Mouse (Mus musculus) adrenal gland, postnatal 36 days (tissue): ENCODE results near the gene Robo1. TPM values are rescaled to one million over a fixed set of nuclear protein-coding genes. Genes with fewer than 3 reads are reported as not detected.
A peak's percentile ranks its signal among the peaks of the same experiment; 100 is the strongest.

ENCODE experiments used
- DNase-seq, 2 experiments: peaks; one replicate each; pipeline ENCODE4 v3.0.0; 2021; ENCODE audit warnings: mixed read lengths in 1 of 2
- total RNA-seq, 2 experiments: library from RNA; stranded (reverse); gene quantifications; 2 replicates each; pipeline ENCODE4 v1.2.3; 2021

Gene Robo1
- total RNA-seq, 2 experiments from 2014 or later, result 144 to 167 TPM

- peak; percentile 30 to 56 for DNase-seq
Measured at GRCm38 (mm10) chr16:72737154-72737553, 429.0 kb downstream of the Robo1 start.

DNA sequence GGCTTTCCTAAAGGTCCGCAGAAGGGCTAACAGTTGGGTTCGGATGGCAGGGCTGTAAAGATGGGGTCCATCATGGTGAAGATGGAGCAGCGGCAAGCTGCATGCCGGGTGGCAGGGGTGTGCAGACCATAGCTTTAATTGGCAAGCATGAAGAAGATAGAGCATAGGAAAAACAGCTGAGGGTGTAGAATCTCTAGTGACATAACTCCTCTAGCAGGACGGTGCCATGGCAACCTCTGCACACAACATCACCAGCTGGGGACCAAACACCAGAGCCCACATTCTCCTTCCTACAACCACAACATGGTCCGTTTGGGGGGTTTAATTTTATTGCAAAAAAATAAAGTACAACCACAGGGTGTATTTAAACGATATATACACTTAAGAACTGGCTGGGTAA lies 432.1 kb downstream of the Robo1 start:
- DNase-seq, result no peak

- DNase-seq, result no peak
Measured at GRCm38 (mm10) chr16:72747696-72748095, 439.6 kb downstream of the Robo1 start.

DNA sequence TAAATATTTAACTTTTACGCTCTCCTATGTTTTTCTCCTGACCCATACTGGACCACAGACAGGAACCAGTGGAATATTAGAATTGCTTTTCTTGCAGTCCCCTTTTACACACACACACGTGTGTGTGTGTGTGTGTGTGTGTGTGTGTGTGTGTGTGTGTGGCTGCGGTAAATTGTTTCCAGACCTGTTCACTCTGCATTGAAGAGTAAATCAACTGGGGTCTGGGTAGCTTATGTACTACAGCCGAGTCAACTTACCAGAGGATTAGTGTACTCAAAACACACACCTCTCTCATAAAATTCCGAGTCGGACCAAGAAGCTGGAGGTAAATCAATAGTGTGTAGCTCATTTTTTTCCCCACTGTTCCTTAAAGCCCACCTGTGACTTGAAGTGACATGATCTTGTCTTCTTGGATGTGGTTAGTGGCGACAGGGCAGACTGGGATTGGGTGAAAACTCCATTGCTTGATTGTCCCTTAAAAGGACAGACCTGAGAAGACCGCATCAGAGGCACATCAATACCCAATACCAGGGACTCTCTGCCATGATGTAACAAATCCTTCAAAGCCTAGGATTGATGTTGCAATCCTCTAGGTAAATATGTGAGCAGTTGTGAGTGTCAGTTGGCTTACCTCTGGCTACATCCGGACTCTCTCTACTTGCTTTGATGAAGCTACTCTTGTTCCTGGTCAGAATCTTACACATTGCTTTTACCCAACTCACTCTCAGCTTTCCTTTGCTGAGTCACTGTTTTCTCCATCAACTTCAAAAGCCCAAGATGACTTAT lies 457.2 kb downstream of the Robo1 start:
- no peak for DNase-seq

DNA sequence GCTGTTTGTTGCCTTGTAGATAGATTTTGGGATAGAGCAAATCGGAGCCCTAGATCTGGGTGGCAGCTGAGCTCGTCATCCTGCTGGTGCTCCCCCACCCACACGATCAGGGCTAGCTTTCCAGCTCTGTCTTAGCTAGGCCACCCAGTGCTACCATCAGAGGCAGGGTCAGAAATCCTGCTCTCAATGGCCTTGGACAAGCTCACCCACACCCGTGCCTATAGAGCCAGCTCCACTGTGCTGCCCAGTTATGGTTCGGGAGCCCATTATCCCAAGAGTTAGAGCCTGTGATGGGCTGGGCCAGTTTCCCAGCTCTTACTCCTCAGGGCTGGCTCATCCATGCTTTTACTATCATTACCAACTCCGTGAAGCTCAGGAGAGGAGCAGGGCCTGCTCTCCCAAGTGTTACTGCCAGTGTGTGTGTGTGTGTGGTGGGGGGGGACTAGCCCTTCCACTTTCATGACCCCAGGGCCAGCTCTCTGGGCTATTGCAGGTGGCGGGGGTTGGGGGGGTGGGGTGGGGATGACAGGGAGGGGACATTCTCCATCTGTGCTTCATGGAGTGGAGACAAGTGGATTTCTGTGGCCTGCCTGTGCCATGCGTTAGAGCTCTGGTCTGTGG lies 461.2 kb downstream of the Robo1 start:
- DNase-seq, result no peak

GRCm38 (mm10) chr16:72772348-72772747 lies 464.2 kb downstream of the Robo1 start:
- DNase-seq, result no peak

DNA sequence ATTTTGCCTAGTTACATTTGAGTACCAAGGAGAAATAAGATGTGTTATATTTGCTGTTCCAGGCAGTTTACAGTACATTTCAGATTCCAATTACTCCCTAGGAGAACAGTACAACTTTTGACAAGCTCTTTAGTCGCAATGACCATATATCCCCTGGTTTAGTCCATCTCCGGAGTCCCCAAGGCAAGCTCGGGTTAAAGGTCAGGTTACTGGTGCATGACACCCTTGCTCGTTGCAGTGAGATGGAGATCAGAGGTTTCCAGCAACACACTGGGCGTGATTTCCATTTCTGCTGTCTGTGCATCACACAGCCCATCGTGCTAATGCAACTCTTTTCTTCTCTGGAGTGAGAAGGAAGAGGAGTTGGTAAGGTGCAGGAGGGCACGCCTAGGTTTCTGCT lies 464.9 kb downstream of the Robo1 start:
- DNase-seq, result no peak

GRCm38 (mm10) chr16:72778520-72778919 lies 470.4 kb downstream of the Robo1 start:
- no peak for DNase-seq

DNA sequence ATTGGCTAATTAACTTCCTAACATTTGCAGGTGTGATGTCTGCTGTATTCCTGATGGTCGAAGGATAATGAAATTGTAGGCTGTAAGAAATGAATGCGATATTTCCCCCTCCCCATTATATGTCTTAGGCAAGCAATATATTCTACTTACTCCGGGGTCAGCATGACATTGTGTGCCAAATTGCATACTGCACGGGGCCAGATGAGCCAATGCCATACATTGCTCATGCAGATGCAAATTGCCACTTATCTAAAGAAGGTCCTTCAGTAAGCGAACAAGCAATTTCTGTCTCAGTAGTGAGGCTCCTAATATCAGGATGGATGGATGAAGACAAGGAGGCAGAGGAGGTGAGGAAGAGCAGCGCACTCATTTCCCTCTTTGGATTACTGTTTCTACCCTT lies 474.1 kb downstream of the Robo1 start:
- no peak for DNase-seq

GRCm38 (mm10) chr16:72786079-72786478 lies 478.0 kb downstream of the Robo1 start:
- DNase-seq, result no peak

- DNase-seq, result no peak
Measured at GRCm38 (mm10) chr16:72786636-72787035, 478.5 kb downstream of the Robo1 start.

- no peak for DNase-seq
Measured at GRCm38 (mm10) chr16:72788017-72788416, 479.9 kb downstream of the Robo1 start.

GRCm38 (mm10) chr16:72791181-72791705 lies 483.1 kb downstream of the Robo1 start:
- no peak for DNase-seq

DNA sequence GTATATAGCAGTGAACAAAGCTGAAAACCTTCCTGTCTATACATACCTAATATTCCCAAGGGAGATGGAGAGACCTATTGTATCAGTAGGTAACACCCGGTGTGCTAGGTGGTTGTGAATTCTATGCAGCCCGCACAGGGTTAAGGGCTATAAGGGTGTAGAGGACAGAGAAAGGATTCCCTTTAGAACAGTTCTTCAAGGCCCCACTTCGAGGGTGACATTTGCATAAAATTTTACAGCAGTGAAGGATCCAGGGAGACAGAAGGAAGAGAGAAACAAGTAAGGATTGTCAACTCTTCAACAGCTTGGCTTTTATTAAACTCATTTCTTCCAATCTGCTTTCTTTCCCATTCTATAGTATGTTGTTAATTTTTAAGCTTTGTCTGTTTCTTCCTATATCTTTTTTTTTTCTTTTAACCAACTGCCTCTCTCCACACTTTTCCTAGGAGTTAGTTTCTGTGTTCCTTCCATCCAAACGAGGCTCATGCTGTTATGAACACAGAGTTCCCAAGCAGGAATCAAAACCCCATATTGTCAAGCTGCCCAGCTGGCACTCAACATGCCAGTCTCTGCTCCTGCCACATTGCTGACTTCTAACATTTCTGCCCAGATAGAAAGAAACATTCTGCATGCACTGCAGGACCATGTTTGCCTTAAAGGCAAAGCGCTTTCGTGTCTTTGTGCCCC lies 486.7 kb downstream of the Robo1 start:
- no peak for DNase-seq

- no peak for DNase-seq
Measured at GRCm38 (mm10) chr16:72795379-72795712, 487.2 kb downstream of the Robo1 start.

DNA sequence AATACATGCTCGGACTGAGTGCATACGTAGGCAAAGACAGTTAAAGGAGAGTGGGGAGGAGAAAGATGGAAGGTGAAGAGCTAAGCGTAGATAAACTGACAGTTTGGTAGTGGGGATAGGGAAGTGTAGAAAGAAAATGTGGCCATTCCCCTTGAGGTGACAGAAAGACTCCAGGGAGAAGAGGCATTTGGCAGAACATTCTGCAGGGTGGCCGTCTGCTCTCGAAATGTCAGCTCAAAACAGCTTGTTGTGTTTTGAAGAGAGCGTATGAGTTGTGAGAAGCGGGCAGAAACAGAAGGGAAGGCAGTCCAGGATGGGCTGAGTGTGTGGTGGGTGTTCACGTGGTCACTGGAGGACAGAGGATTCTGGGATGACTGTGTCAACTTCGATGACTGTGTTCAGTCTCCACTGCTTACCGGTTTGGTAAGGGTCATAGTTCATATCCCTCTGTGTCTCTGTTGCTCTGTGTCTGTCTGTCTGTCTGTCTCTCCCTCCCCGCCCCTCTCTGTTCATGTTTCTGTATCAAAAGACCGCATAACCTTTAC lies 490.4 kb downstream of the Robo1 start:
- DNase-seq, result no peak

DNA sequence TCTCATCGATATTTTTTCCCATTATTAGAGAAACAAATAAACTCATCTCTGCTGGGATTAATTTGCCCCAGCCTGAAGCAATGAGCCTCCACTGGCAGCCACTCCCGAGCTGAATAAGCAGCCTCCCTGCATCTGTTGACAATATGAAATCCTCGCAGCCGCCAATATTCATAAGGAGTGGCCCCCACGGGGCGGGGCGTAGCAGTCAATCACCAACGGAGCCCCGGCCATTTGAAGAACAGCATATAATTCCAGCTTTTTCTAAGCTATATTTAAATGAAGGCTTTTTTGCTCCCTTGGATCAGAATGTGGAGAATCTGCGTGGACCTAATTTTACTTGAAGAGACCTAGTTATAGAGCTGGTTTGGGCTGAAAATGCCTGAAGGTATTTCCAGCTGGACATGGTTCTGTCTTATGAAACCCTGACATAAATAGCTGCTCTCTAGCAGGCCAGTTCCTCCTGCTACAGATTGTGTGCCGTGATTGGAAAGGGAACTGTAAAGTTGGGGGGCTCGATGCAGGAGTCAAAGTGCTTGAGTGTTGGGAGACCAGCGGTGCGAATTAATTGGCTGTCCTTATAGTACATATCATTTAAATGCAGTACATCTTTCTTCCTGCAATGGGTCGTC lies 492.1 kb downstream of the Robo1 start:
- no peak for DNase-seq

- no peak for DNase-seq
Measured at GRCm38 (mm10) chr16:72800788-72801187, 492.7 kb downstream of the Robo1 start.

GRCm38 (mm10) chr16:72808351-72808750 lies 500.2 kb downstream of the Robo1 start:
- DNase-seq, result peak; percentile 12 to 35

- DNase-seq, result no peak
Measured at GRCm38 (mm10) chr16:72810942-72811341, 502.8 kb downstream of the Robo1 start.

DNA sequence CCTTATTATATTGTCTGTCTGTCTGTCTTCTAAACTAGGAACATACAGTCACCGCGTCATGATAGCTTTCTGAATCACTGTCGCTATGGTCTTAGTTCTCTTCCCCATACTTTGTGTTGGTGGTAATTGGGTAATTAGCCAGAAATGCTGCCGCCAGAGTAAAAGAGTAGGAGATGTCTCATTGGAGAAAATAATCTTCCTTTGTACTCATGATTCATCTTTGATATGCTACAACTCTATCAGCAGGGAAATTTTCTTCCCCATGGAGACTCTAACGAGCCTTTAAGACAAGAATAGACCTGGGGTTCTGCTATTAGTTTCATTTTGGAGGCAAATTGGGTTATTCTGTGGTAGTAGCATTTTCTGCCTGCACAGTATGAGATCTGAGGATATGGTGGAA lies 503.4 kb downstream of the Robo1 start:
- no peak for DNase-seq

GRCm38 (mm10) chr16:72811908-72812307 lies 503.8 kb downstream of the Robo1 start:
- no peak for DNase-seq
